Mouse (Mus musculus) bone marrow, adult 2 months (tissue): ENCODE results near the gene Gm9508.

Experiments used
- CTCF ChIP-seq: fragments of 200-500 bp; IDR thresholded peaks from 2 replicates; pipeline ENCODE4 v1.5.1; 2011; ENCODE audit warnings: low read length, control low read depth; ENCODE audit not compliant: control insufficient read depth, insufficient read depth
- POLR2A ChIP-seq: fragments of 200-500 bp; IDR thresholded peaks from 2 replicates; pipeline ENCODE4 v1.6.1; 2011; ENCODE audit warnings: low read depth, mild to moderate bottlenecking, control low read depth, low read length, borderline replicate concordance; ENCODE audit not compliant: control insufficient read depth

DNA sequence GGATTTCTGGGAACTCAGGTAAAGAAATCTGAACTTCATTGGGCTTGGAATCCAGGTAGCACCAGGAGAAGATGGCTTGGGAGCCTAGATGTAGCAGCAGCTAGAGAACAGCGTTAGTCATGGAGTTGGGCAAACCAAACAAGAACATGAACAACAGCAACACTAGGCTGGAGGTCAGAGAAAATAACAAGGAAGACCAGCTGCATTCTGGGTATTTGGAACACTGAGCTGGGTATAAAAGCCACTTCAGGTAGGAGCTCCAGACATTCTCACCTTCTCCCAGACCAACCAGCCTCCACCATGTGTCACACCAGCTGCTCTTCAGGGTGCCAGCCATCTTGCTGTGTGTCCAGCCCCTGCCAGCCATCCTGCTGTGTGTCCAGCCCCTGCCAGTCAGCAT, 9.3 kb upstream of the Gm9508 start, which contains the start of gene Gm10272:
- TF ChIP-seq CTCF, result no peak
- no peak for TF ChIP-seq POLR2A
